Mouse (Mus musculus) cortical plate, adult 2 months (tissue): ENCODE results near the gene Nr1i3.

Experiments
- CTCF ChIP-seq: fragments of 200-500 bp; IDR thresholded peaks from 2 replicates; pipeline ENCODE4 v1.5.1; 2011; ENCODE audit warnings: mild to moderate bottlenecking, control low read depth, low read length; ENCODE audit not compliant: insufficient read depth; ENCODE audit errors: extremely low read depth
- POLR2A ChIP-seq: fragments of 200-500 bp; IDR thresholded peaks from 2 replicates; pipeline ENCODE4 v1.6.1; 2011; ENCODE audit warnings: mild to moderate bottlenecking, low read length, control low read depth; ENCODE audit not compliant: insufficient read depth; ENCODE audit errors: extremely low read depth

- TF ChIP-seq CTCF, result no peak
- no peak for TF ChIP-seq POLR2A
Observed at GRCm38 (mm10) chr1:171256095-171256818, 42.5 kb downstream of the Nr1i3 start.
